Mouse (Mus musculus) activated CD4-positive, CD25-positive, alpha-beta regulatory T cell, adult 4 months (primary cell): Measurements from ENCODE around the gene Dusp1. TPM values are rescaled to one million over a fixed set of nuclear protein-coding genes. Genes with fewer than 3 reads are reported as not detected.

Source experiments
- ATAC-seq: one replicate; pipeline ENCODE4 v1.8.0; 2017
- polyA plus RNA-seq, 2 experiments: library from polyadenylated mRNA; unstranded; fragments of 100-300 nt; shearing (Covaris generic); gene quantifications; one replicate each; pipeline ENCODE4 v1.2.1; 2017

The Dusp1 gene
- polyA plus RNA-seq, 2 experiments from 2014 or later, result 25.1 to 28.8 TPM

GRCm38 (mm10) chr17:26498626-26499025 lies 63.3 kb downstream of the Dusp1 start:
- ATAC-seq, result no peak

GRCm38 (mm10) chr17:26497416-26497923 lies 64.5 kb downstream of the Dusp1 start:
- no peak for ATAC-seq

GRCm38 (mm10) chr17:26494642-26495468 lies 67.1 kb downstream of the Dusp1 start:
- ATAC-seq, result no peak

GRCm38 (mm10) chr17:26492246-26492645 lies 69.7 kb downstream of the Dusp1 start:
- no peak for ATAC-seq

GRCm38 (mm10) chr17:26490910-26491309 lies 71.0 kb downstream of the Dusp1 start:
- ATAC-seq, result no peak

GRCm38 (mm10) chr17:26490072-26490471 lies 71.9 kb downstream of the Dusp1 start:
- ATAC-seq, result no peak

- no peak for ATAC-seq
Observed at GRCm38 (mm10) chr17:26488711-26489403, 73.1 kb downstream of the Dusp1 start.

GRCm38 (mm10) chr17:26487917-26488316 lies 74.0 kb downstream of the Dusp1 start:
- ATAC-seq, result no peak

GRCm38 (mm10) chr17:26487266-26487665 lies 74.7 kb downstream of the Dusp1 start:
- no peak for ATAC-seq

- ATAC-seq, result no peak
Observed at GRCm38 (mm10) chr17:26484626-26485421, 77.1 kb downstream of the Dusp1 start.

GRCm38 (mm10) chr17:26480956-26481355 lies 81.0 kb downstream of the Dusp1 start:
- ATAC-seq, result no peak

- ATAC-seq, result no peak
Observed at GRCm38 (mm10) chr17:26479619-26480018, 82.3 kb downstream of the Dusp1 start.

GRCm38 (mm10) chr17:26478672-26479071 lies 83.3 kb downstream of the Dusp1 start:
- ATAC-seq, result no peak

- ATAC-seq, result no peak
Observed at GRCm38 (mm10) chr17:26476871-26477270, 85.1 kb downstream of the Dusp1 start.

- ATAC-seq, result no peak
Observed at GRCm38 (mm10) chr17:26468102-26468894, 93.6 kb downstream of the Dusp1 start.

GRCm38 (mm10) chr17:26467619-26468018 lies 94.3 kb downstream of the Dusp1 start:
- ATAC-seq, result no peak

GRCm38 (mm10) chr17:26466741-26467150 lies 95.2 kb downstream of the Dusp1 start:
- no peak for ATAC-seq

GRCm38 (mm10) chr17:26464972-26465371 lies 97.0 kb downstream of the Dusp1 start:
- ATAC-seq, result no peak

GRCm38 (mm10) chr17:26464481-26464880 lies 97.4 kb downstream of the Dusp1 start:
- ATAC-seq, result no peak

GRCm38 (mm10) chr17:26463984-26464383 lies 97.9 kb downstream of the Dusp1 start:
- ATAC-seq, result no peak

- ATAC-seq, result no peak
Observed at GRCm38 (mm10) chr17:26463432-26463831, 98.5 kb downstream of the Dusp1 start.

GRCm38 (mm10) chr17:26462634-26463170 lies 99.2 kb downstream of the Dusp1 start:
- peak; percentile 43 for ATAC-seq
